Mouse (Mus musculus) CD4-positive, CD25-positive, alpha-beta regulatory T cell, adult 2 months (primary cell): ENCODE measurements around the gene Zfp14.
A peak's percentile ranks its signal among the peaks of the same experiment; 100 is the strongest.

ENCODE experiments used
- DNase-seq: peaks from one replicate; pipeline ENCODE4 v3.0.0-alpha.2; 2012; ENCODE audit warnings: low read depth, low spot score

The Zfp14 gene

DNA sequence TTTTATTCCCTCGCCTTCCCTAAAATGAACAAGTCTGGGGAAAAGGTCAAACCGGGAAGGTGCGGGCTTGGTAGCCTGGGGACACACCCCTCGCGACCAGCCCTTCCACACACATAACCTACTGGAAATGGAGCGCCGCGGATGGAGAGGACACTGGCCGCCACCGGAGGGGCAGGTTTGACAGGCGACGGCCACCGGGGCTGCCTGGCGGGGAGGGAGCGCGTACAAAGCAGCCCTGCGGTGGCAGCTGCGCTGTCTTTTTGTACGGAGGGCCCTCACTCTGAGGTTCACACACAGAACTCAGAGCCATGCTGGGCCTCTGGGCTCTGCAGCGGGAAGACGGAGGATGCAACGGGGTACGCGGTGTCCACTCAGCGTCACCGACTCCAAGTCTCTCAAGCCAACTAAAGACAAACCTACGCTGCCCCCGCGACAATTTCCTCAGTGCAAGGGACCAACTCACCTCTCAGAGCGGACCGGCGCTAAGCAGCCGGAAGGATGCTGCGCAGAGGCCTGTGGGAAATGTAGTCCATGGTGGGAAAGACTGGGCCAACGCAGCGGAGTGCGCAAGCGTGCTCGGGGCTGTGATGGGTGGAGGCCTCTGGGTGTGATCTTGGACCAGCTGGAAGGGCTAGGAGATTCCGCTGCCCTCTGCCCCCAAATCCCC is at the start of gene Zfp14:
TSS of gene Zfp14 (minus strand) at position 499 of the 667 bp plus-strand sequence.
- peak; percentile 92 for DNase-seq

DNA sequence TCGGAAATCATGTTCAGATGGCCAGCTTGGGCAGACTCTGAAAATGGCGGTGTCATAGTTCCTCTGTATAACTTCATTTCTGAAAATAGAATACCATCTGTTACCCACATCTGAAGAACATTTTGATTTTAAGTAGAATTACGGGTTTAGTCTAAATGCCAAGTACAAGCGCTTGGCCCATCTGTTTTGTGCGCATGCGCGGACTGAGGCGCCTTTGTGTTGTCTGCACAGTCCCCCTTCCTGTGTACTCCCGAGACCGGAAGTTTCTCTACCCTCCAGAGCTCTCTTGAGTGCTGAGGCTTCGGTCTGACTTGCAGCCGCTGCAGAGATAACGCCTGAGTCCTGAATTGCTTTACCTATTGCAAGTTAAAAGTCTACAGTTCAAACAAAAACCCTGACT is 48.1 kb upstream of the Zfp14 start:
- peak; percentile 94 for DNase-seq

DNA sequence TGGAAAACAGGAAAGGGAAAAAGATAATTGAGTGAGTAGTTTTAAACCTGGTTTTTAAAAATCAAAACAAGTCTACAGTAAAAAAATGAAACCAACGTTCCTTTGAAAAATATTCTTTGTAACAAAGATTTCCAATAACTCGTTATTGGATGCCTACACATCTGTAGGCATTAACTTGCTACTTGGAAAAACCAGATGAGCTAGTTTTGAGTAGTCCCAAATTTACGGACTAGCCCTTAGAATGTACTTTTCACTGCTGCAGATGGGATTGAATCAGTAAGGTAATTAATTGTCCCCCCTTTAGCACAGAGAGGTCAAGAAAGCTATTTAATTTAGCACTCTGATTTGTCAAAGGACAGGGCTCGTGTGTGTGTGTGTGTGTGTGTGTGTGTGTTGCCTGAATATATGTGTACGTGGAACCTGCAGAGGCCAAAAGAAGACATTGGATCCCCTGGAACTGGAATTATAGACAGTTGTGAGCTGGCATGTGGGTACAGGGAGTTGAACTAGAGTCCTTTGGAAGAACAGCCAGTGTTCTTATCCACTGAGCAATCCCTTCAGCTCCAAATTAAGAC is 44.5 kb upstream of the Zfp14 start:
- DNase-seq: peak; percentile 31

DNA sequence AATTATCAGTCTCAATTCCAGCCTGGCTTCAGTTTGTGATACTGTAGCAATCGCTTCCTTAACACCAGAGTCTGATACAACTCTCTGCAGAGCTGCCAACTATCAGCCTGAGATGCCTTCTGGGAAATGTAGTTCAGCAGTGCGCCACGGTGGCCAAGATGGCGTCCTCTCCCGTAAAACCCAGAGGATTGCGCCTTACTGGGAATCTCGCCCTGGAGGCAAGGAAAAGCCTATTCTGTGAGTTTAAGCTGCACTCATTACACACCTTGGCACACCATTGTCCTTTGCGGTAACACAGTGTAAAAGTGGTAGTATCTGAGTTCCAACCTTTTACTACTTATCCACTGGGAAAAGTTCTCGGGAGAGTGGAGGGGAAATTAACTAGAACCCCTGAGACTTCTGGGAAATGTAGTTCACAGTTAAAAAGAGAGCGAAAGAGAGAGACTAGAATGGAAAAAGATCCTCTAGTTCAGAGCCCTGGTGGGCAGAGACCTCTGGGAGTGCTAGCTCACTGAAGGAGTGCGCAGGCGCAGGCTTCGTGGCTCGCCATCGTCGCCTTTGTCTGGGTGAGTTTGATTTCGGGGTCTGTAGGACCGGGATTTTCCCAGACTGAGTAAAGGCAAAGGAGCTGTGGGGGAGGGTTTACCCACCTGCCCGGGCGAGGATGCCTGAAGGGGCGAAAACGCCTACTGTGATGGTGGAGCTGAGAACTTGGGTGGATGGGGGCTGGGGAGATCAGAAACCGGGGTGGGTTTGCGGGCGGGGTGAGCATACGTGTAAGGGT is 43.7 kb upstream of the Zfp14 start, which contains the start of gene Zfp260:
TSS of gene Zfp260 (plus strand) at position 132 of the 784 bp plus-strand sequence.
- DNase-seq: peak; percentile 93

DNA sequence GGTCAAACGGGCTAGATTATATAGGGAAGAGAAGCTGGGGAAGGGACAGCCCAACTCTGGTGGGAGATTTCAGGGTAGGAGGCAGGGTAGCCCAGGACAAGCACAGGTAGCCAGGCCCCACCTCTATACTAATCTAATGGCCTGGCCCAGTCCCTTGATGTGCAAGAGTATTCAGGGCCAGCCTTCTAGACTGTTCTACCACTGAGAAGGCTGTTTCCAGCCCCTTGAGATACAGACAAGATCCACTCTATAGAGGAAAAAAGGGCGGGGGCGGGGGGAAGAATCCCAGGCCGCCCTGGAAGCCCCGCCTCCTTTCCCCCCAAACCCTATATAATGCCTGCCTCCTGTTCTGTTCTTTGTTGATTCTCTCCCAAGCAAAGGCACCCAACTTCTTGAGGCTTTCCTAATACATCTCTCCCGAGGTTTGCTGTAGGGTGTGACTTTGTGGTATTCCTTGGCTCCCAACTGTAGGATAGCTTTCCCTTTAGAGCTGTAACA is 42.8 kb upstream of the Zfp14 start:
- no peak for DNase-seq

DNA sequence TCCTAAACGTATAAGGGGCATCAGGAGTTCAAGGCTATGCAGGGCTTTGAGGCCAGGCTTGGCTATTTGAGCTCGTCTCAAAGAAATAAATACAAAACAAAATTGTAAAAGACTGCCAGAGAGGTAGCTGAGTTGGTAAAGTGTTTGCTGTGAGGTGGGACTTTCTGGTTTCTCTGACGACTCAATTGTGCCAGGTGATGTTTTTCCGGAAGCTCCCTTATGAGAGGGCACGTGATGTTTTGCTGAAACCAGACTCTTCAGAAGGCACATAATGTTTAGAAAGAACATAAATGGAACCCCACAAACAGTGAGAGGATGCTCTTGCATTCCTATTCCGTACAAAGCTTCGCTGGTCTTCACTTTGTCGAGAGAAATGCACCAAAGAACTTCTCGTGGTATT is 41.5 kb upstream of the Zfp14 start:
- DNase-seq: peak; percentile 57

DNA sequence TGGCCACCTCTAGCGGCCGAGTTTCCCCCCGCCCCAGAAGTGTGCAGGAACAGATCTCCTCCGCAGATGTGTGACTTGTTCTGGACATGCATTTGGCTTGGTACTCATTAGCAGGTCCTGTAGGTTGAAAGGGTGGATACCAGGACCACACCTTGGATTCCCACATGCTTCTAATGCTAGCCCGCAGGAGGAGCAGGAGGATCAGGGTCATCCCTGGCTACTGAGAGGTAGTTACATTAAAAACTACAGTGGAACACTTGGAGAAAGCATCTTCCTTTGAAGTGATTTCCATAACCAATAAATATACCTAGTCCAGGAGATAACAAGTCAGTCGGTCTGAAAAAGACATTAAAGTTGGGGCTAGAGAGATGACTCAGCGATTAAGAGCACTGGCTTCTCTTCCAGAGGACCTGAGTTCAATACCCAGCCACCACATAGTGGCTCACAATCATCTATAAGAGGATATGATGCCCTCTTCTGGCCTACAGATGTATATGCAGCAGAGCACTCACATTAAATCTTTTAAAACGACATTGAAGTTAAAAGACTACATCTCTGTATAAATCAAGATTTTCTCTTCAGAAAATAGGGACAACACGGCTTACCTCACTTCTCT is 39.9 kb upstream of the Zfp14 start:
- peak; percentile 71 for DNase-seq

DNA sequence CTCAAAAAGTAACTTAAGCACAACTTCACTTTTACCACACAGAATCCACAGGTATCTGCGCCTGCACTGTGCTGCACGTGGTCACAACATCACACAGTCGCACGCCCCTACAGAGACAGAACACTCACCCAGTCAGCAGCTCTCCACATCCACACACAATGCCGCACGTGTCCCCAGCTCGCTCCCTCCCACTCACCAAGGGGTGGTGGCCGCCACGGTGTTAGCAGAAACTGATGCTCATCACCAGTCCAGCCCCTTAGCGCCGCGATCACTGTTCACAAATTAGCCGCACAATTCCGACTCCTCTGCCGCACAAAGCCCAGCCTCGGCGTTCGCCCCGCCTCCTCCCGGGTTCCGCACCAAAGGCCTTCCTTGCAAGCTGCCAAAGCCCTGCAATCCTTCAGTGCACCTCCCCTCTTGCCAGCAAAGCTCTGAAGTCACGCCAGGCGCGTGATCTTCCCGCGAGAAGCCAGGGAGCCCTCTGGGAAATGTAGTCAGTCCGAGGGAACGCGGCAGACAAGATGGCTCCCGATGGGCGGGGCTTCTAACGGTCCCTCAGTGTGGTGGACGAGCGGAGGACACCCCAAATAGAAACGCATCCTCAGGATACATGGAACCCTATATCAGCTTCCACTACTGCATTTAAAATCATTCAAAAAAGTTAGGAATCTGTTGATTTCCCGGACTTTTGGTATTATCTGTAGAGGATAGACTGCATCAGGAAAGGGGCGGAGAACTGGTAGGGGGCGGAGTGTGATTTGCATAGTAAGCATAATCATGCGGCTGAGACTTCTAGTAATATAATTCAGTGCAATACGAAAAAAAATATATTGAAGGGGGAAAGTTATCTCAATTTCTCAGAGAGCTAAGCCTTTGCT is 39.2 kb upstream of the Zfp14 start, which contains the start of the genes Gm26920 and Zfp566:
TSS of gene Gm26920 (minus strand) at position 319 of the 878 bp plus-strand sequence.
TSS of gene Zfp566 (minus strand) at position 436 of the 878 bp plus-strand sequence.
- DNase-seq: peak; percentile 99

DNA sequence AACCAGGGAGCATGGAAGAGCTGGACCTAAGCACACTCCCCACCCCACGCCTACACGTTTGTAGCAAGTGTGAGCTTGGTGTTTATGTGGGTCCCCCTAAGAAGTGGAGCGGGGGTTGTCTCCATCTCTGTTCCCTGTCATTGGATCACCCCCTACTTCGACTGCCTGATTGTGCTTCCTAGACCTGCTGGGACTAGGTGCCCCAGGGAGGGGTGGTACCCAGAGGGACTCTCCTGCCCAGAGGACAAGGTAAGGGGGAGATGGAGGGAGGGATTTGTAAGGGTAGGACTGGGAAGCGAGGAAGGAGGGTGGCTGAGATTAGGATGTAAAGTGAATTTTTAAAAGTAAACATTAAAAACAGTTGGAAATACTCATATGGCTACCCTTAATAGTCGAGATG is 38.2 kb upstream of the Zfp14 start:
- DNase-seq: no peak

DNA sequence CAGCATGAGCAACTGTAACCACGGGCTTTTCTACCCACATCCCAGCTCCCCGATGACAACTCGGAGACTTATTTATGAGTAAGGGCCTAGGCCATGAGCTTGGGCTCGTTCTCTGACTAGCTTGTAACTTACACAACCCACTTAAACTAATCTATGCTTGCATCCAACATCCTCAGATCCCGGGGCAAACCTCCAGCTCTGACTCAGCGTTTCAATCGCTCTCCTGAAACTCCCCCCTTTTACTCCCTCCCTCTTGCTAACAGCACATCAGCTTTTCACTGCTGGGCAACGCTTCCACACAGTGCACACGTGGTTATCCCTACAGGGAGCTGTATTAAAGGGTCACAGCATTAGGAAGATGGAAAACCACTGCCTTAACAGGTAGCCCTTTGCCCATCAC is 35.3 kb upstream of the Zfp14 start:
- DNase-seq: no peak

DNA sequence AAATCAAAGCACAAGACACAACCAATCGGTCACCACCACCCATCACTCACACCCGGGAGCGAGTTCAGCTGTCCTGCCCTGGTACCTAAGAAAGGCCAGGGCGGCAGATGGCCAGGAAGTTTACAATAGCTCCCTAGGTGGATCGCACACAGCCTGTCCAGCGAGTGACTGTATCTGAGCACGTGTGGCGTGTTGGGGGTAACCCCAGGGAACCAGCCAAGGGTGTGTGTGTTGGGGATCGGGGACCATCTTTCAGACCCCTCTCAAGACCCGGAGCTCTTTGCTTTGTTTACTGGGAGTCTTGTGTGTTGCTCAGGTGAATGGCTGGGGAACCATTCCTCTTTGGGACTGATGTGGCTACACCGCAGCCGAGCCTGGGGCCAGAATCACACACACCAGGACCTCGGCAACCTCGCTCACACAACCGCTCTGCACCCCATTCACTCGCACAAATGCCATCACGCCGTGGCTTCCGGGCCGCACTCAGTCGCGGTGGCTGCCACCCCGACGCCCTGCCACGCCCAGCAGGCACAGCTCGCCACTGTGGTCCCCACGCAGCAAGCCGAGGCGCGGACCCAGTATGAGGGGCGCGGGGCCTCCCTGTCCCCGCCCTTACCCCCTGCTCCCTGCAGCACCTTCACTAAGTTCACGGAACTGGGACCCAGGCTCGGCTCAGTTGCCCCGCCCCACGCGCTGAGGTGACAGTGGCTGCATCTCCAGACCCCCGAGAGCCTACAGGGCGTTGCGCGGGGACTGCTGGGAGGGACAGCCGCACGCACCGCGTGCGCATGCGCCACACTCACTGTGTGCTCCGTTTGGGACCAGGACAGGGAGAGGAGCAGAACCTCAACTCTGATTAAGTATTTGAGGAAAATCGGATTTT is 21.2 kb upstream of the Zfp14 start, which contains the start of gene Zfp82:
TSS of gene Zfp82 (minus strand) at position 755 of the 883 bp plus-strand sequence.
- peak; percentile 91 for DNase-seq

DNA sequence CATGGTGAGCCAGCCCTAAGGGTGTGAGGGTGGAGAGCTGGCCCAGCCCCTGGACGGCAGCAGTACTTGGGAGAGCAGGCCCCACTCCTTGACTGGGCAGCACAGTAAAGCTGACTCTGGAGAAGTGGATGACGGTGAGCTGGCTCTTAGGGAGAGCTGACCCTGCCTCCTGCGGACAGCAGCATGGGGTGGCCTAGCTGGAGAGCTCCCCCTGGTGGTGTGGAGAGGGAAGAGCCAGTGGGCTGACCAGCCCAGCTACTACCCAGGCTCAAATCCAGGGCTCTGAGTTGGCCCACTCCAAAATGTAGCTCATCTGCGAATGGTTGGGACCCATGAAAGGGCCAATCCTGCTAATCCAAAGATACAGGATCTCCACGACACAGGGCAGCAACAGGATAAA is 13.4 kb upstream of the Zfp14 start:
- no peak for DNase-seq

DNA sequence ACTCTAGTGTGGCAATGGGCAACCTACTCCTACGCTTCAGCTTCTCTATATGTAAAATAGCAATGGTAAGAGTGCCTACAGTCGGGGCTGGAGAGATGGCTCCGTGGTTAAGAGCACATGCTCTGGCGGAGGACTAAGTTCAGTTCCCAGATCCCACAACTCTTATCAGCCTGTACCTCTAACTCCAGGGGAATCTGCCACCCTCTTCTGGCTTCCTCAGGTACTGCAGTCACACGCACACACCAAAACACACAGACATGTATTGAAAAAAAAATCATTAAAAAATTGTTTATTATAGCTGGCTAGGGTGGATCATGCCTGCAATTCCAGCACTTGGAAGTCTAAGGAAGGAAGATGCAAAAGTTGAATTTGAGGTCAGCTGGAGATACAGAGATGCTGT is 11.3 kb upstream of the Zfp14 start:
- peak; percentile 36 for DNase-seq

DNA sequence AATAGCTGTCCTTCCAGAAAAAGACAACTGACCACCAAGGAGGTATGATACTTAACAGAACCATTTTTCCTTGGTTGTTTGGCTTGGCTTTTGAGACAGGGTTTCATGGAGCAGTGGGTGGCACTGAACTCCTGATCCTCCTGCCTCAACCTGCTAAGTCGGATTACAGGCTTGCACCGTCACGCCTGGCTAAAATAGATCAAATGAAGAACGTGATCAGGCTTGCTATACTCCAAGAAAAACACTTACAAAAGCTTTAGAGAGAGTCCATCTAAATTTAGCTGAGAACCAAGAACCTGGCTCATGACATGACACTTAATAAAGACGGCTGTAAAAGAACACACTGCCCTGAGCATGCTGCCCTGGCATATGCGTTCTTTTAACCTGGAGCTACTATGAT is 9.2 kb upstream of the Zfp14 start:
- DNase-seq: no peak

DNA sequence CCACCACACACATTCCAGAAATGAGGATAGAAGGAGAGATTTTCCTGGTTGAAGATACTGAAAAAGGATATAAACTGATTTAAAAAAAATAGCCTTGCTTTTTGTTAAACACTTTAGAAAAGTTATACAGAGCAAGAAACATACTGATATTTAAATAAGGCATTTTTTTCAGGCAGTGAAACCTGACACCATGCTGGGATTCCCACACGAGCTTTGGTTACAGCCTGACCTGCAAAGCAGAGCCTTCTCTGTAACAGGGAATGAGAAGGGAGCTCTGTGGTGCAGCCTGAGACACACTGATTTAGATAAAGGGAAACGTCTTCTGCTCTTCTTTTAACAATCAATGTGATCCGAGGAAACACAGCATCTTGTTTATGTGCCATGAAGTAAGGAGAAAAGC is 2.4 kb upstream of the Zfp14 start:
- DNase-seq: no peak

DNA sequence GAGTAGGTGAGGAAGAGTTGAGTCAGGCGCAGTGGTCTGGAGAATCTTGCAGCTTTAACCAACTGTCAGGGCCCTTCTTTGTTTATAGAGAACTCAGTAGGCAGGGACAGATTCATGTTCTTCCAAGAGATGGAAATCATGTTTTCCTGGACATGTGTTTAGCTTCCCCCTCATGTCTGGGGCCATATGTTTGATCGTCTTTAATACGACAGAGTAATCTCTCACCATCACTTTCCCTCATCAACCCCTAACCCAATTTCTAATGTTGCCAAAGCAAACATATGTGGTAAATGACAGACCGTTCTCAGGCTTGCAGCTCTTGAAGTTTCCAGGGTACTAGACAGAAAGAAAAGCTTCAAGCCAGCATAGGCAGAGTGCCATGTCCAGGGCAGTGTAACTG is 3.1 kb downstream of the Zfp14 start:
- DNase-seq: no peak

DNA sequence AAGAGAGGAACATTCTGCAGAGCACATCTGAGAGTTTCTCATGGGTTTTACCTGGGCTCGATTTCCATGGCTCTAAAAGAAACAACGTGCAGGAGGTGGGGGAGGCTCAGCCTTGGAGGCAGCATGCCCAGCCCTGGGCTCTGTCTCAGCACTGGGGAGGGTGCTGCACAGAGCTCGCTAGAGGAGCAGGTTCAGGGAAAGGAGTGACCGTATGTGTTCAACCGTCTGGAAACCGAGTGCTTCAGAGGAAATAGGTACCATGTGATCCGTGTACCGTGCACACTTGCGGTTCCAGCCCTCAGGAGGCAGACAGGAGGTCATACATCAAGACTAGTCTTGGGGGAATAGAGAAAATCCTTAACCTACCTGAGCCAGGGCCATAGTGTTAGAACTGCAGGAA is 6.8 kb downstream of the Zfp14 start:
- DNase-seq: no peak

DNA sequence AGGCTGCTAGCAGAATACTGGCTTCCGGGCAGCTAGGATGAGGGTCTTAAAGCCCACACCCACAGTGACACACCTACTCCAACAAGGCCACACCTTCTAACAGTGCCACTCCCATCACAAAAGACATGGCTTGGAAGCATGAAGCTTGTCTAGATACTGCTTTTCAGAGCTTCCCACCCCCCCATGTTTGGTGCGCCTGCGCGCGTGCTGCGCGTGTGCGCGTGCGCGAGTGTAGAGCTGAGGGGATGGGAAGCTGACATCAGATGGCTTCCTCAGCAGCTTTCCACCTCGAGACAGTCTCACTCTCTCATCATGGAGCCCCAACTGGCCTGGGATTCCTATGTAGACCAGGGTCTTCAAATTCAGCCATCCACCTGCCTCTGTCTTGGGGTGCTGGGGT is 16.8 kb downstream of the Zfp14 start:
- DNase-seq: no peak

DNA sequence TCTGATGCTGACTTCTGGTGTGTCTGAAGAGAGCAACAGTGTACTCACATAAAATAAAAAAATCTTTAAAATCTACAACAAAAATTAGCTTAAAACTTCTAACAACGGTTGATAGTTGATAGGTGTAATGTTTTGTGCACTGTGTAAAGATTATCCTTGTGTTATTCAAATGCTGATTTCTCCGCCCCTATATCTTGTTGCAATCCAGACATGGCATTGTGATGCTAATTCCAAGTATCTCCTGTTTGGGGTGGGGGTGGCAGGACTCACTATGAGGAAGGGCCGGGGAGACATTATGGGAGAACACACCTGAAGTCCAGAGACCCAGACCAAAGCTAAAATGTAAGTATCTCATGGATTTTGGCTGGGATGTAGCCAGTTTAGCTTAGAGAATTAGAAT is 19.8 kb downstream of the Zfp14 start:
- no peak for DNase-seq

DNA sequence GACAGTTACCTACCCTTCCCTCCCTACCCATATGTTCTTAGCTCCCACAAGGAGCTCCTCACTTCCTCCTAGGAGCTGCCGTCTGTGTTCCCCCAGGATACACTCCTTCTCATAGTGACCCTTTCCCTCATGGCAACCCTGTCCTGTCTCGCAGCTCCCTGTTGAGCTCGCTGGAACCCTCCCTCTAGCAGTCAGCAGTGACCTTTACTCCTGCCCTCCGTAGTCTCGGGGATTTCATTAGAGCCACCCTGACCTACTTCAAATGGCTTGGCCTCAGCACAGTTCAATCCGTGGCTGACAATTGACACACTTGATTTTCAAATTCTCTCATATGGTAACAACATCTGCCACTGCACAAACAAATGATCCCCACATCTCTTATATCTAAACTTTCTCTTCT is 20.5 kb downstream of the Zfp14 start:
- DNase-seq: no peak
